Mouse (Mus musculus) 3T3-L1 (cell line): ENCODE results near the gene Plcb2.
A peak's percentile ranks its signal among the peaks of the same experiment; 100 is the strongest.

Source experiments
- DNase-seq: peaks from one replicate; pipeline ENCODE4 v3.0.0-alpha.2; 2015; ENCODE audit warnings: low read depth, low spot score

Gene Plcb2

DNA sequence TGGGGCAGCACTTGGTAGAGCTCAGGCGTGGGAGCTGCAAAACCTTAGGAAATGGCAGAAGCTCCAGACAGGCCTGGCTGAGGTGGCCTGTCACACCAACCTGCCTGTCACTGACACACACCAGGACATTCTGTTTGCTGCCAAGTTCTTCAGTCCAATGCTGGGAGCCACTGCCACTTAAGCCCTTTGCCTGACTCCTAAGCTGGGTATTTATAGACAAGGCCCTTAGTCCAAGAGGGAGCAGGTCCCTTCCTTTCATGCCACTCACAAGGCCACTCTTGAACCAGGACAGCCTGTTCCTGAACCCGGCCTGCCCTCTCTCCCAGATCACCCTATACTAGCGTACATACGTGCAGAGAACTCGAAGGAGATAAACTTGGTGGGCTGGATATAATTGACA is 11.6 kb downstream of the Plcb2 start:
- no peak for DNase-seq

GRCm38 (mm10) chr2:118714230-118714629 is 14.0 kb downstream of the Plcb2 start:
- DNase-seq = no peak

DNA sequence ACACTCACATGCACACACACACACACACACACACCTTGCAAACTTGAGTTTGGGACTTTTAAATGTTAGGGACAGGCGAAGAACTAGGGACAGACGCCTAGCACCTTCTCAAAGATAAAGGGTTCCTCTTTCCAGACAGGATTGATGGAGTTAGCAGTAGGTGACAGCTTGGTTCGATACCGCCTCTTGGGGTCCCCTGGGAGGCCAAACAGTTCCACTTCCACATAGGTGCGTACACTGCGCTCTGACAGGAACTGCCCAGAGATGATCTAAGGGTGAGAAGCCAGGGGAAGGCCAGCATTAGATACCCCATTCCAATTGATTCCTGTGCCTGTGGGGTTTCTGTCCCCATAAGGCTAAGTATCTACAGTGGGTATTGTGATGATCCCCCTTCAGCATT is 14.6 kb downstream of the Plcb2 start:
- no peak for DNase-seq

GRCm38 (mm10) chr2:118711038-118711494 is 17.2 kb downstream of the Plcb2 start:
- no peak for DNase-seq

DNA sequence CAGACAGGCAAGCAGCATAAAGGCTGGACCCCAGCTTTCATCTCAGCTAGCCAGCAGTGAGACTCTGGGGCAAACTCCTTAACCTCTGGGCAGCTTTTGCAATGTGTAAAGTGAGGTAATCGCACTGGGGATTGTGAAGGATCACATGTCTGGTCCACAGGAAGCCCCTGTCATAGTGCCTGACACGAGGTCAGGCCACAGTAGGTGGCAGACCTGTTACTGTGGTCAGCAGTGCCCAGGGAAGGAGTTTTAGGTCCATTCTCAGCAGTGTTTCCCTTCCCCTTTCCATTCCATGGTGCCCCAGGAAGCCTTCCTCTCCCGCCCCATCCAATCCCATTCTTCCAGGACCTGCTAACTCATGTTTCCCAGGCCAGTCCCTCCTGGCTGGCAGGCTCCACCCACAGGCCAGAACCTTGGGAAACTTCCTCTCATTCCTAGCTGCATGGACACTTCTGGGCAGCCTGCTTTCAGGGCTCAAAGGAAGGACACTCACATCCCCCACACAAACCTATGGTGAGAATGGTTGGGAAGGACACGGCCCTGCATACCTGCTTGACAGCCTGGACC is 18.5 kb downstream of the Plcb2 start:
- DNase-seq = peak; percentile 30

- DNase-seq = no peak
Measured at GRCm38 (mm10) chr2:118708472-118708871, 19.8 kb downstream of the Plcb2 start.

DNA sequence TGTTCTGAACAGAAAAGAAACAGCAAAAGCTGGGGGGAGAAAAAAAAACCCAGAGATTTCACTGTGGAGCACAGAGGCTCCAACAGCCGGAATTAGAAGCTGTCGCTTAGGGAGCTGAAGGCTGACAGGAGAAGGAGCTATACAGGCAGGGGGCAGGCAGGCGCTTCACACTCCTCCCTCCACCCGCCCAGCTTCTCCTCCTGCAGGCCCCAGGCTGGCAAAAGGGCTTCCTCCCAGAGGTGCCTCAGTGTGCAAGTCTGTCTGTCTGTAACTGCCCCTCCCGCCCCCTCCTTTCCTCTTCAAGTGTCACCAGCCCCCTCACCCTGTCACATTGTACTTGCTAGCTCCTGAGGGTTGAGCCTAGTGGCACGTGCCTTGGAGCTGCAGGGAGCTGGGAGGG is 21.8 kb downstream of the Plcb2 start:
- no peak for DNase-seq

- no peak for DNase-seq
Measured at GRCm38 (mm10) chr2:118703913-118704730, 24.1 kb downstream of the Plcb2 start, which contains the start of gene Ankrd63. Gene Ankrd63 (minus strand): TSS chr2:118703963.

GRCm38 (mm10) chr2:118702883-118703761 is 25.1 kb downstream of the Plcb2 start:
- no peak for DNase-seq

DNA sequence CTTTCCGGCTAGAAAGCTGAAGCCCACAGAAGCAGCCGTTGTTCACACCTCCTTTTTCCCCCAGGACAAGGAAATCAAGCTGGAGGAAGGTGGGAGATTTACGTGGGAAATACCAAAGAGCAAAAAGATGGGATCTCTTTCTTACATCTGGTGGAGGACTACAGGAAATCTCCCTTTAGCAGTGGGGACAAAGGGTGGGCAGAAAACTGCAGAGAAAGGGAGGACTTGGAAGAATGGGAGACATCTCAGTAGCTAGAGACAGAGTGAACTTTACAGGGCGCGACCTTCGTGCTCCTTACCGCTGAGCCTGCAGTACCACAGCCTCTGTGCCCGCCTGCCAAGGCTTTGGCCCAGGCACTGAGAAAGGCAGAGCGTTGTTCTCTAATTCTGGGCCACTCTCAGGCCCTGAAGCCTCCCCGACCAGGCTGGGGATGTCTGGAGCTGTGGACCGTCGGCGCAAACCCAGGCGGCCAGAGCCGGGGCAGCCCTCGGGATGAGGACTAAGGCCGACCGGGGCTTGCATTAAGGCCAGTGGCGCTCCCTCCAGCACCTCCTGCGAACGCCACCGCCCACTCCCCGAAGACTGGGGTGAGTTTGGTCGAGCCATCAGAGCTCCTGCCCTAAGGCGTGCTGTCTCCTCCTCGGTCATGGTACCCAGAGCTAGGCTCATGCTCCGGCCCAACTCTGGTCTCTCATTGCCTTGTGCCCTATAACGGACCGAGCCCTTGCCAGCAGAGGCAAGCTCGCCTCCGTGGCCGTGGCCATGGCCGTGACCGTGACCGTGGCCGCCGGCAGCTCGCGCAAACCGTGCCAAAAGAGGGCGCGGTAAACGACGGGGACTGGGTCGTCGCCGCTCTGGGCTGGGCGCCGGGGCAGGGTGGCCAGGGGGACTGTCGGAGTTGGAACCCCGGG is 26.0 kb downstream of the Plcb2 start:
- no peak for DNase-seq

GRCm38 (mm10) chr2:118701161-118701560 is 27.1 kb downstream of the Plcb2 start:
- DNase-seq = no peak

DNA sequence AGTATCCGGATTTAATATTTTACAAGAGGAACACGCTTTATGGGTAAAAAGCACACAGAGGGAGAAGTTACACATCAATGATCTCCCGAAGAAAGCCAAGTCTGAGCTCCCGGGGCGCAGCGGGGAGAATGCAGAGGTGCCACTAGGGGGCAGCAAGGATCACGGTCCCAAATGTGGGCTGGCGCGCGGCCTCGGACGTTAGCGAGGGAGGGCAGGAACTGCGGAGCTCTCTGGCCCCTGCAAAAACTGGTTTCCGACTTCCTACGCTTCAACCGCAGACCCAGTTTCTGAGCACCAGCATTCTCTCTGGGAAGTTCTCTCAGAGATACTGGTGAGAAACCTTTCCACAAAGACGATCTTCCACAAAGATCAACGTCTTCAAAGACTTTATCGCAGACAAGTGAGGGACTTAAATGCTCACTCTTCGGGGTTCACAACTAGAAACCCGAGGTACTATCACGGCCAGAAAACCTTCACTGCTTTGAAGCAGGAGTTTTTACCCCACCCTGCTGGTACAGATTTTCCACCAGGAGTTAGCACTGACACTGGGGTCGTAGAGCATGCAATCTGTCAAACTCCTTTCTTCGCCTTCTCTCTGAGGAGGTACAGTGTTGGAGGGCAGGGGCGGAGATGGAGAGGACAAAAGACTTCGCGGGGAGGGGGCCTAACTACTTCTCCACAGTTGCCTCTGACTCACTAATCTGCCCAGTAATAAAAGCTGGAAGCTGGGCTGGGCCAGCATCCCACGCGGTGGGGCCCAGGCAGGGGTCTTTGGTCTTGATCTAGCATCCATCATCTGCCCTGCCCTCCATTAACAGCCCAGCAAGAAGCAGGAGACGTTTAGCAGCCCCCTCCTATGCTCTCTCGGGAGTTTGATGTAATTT is 27.8 kb downstream of the Plcb2 start:
- DNase-seq = peak; percentile 76

GRCm38 (mm10) chr2:118697955-118698354 is 30.3 kb downstream of the Plcb2 start:
- DNase-seq = peak; percentile 98

- DNase-seq = peak; percentile 58
Measured at GRCm38 (mm10) chr2:118697311-118697877, 30.8 kb downstream of the Plcb2 start.

DNA sequence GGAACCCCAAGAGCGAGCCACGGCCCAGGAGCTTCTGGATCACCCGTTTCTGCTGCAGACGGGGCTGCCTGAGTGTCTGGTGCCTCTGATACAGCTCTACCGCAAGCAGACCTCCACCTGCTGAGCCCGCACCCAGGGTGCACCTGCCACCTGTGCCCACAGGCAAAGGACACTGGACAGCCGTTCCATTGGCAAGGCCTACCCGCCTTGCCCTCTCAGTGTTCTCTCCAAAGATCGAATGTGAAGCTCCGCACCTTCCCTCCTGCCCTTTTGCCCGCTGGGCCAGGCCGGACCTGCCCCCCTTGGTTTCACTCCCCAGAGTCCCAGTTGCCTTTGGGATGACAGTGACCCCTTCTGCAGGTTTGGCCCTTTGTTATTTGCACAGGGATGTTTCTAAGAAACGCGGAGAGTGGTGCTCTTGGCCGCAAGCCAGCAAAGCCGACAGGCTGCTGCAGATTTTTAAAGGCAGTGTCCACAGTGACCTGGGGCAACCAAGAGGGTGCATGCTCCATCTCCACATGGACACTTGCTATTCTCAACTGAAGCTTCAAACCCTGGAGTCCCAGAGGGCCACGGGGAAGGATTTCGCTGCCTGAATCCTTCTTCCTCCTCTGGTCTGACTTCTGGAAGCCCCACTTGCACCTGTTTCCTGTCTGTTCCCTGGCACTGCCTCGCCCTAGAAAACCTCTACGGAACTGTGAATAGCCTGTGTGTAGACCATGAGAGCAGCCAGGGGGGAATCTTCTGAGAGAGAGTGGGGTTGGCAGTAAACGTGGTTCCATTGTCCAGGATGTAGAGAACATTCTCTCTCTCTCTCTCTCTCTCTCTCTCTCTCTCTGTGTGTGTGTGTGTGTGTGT is 31.6 kb downstream of the Plcb2 start:
- no peak for DNase-seq

- peak; percentile 89 for DNase-seq
Measured at GRCm38 (mm10) chr2:118695677-118696232, 32.5 kb downstream of the Plcb2 start.

GRCm38 (mm10) chr2:118693370-118693966 is 34.8 kb downstream of the Plcb2 start:
- no peak for DNase-seq

DNA sequence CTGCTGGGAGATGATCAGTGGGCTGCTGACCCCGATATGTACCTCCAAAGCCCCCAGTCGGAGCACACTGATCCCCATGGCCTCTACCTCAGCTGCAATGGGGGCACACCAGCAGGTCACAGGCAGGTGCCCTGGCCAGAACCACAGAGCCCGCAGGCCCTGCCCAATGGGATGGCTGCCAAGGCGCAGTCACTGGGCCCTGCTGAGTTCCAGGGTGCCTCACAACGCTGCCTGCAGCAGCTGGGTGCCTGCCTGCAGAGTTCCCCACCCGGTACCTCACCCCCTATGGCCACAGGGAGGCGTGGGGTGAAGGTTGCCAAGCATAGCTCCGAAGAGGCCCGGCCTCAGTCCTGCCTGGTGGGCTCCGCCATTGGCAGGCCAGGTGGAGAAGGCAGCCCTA is 38.4 kb downstream of the Plcb2 start:
- DNase-seq = no peak
